14 mouse cellular contexts compared by ENCODE assay signal in the genomic region with DNA sequence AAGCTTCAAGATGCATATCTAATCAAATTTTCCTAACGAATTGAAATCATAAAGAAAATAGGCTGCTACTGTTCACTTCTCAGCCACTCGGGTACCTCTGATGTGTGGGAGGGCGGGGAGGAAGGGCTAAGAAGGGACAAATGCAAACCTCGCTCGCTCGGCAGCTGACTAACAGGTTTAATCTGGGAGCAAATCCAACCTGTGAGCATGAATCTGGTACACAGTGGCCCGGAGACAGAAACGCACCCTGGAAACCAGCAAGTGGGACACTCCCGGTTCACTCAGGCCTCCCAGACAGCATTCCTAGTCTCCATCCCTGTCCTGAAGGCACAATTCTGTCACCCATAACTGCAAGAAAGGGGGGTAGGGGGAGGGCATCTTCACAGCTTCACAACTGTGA.
A peak's percentile ranks its signal among the peaks of the same experiment; 100 is the strongest.
DNase-seq lines count a peak whose midpoint lies in the region; ATAC-seq lines count a peak whose summit lies in the region.
"Had no signal": no experiment of that assay in that cellular context is flagged by ENCODE, and none has a peak within 500 bp of the region (broad histone marks: within the 10 kb centered on the region; RNA-seq: fewer than 3 reads in every experiment).

No protein-coding gene starts in this region.

- no peak for ATAC-seq in liver, embryonic 12.5 days
- ATAC-seq: lung, postnatal 0 days had no signal

- H3K36me3 ChIP-seq in liver, embryonic 12.5 days = no peaks in the 10 kb centered on the region
- H3K36me3 ChIP-seq: liver, embryonic 15.5 days had no signal

- no peaks in the 10 kb centered on the region for H3K27me3 ChIP-seq in liver, embryonic 12.5 days (replicated peaks)
- H3K27me3 ChIP-seq: embryonic facial prominence, embryonic 12.5 days; kidney, embryonic 15.5 days; limb, embryonic 13.5 days; liver, embryonic 15.5 days had no signal

- WGBS in liver, embryonic 12.5 days (ENCODE audit: insufficient replicate concordance) = 61% methylated on average over 9 of the region's 9 CpGs

- no peak overlapping the region for H3K4me2 ChIP-seq in liver, embryonic 12.5 days
- H3K4me2 ChIP-seq: embryonic facial prominence, embryonic 12.5 days; kidney, embryonic 15.5 days; limb, embryonic 13.5 days; liver, embryonic 15.5 days had no signal

- H3K9ac ChIP-seq in liver, embryonic 12.5 days = no peak overlapping the region
- H3K9ac ChIP-seq: embryonic facial prominence, embryonic 12.5 days; kidney, embryonic 15.5 days; limb, embryonic 13.5 days; liver, embryonic 15.5 days had no signal

- peak; percentile 67 for DNase-seq in layer of hippocampus, adult 9-11 months
- no peak for DNase-seq in layer of hippocampus, postnatal 14 days (ENCODE audit: low spot score in 2 of 2)
- DNase-seq in urinary bladder, postnatal 14 days (ENCODE audit: low spot score) = peak; percentile 34
- no peak for DNase-seq in urinary bladder, postnatal 10 days (ENCODE audit: low spot score)
- DNase-seq in cerebellum, adult 9-11 months = peak; percentile 83
- DNase-seq in embryo, embryonic 11 days = no peak
- DNase-seq: gastrocnemius, postnatal 14 days; midbrain, embryonic 14.5 days had no signal

- no peak overlapping the region for H3K27ac ChIP-seq in liver, embryonic 12.5 days
- H3K27ac ChIP-seq: embryonic facial prominence, embryonic 12.5 days; kidney, embryonic 15.5 days; limb, embryonic 13.5 days; liver, embryonic 15.5 days had no signal

- H3K4me3 ChIP-seq in liver, embryonic 12.5 days = no peak overlapping the region
- H3K4me3 ChIP-seq: embryonic facial prominence, embryonic 12.5 days; kidney, embryonic 15.5 days; limb, embryonic 13.5 days; liver, embryonic 15.5 days had no signal

- no peaks in the 10 kb centered on the region for H3K9me3 ChIP-seq in liver, embryonic 12.5 days (replicated peaks)
- H3K9me3 ChIP-seq: embryonic facial prominence, embryonic 12.5 days; kidney, embryonic 15.5 days; limb, embryonic 13.5 days; liver, embryonic 15.5 days had no signal

- no peaks in the 10 kb centered on the region for H3K4me1 ChIP-seq in liver, embryonic 12.5 days
- H3K4me1 ChIP-seq: liver, embryonic 15.5 days had no signal

Comparison
In these comparisons a context has a peak if more than half of its experiments do, and no peak if none do; other contexts are left out.
1. DNase-seq: peak in layer of hippocampus, adult 9-11 months (single experiment), urinary bladder, postnatal 14 days (single experiment) and cerebellum, adult 9-11 months (single experiment); none in layer of hippocampus, postnatal 14 days (0 of 2), urinary bladder, postnatal 10 days (single experiment) and embryo, embryonic 11 days (single experiment).